Comparison of ENCODE assay signal across 23 mouse cellular contexts in genomic region chr13:44876799-44877198, GRCm38 (mm10).
A peak's percentile ranks its signal among the peaks of the same experiment; 100 is the strongest.
DNase-seq lines count a peak whose midpoint lies in the region; ATAC-seq and TF ChIP-seq lines count a peak whose summit lies in the region.
"Had no signal": no experiment of that assay in that cellular context is flagged by ENCODE, and none has a peak within 500 bp of the region (broad histone marks: within the 10 kb centered on the region; RNA-seq: fewer than 3 reads in every experiment).

No protein-coding gene starts in this region.

- H3K9me3 ChIP-seq in hindbrain, embryonic 16.5 days (ENCODE audit: control insufficient read depth, low read length): no peaks in the 10 kb centered on the region
- no peaks in the 10 kb centered on the region for H3K9me3 ChIP-seq in hindbrain, embryonic 11.5 days (ENCODE audit: control insufficient read depth, low read length)
- H3K9me3 ChIP-seq: forebrain, embryonic 10.5 days; heart, embryonic 10.5 days; heart, embryonic 13.5 days; hindbrain, embryonic 12.5 days had no signal

- H3K9ac ChIP-seq in hindbrain, embryonic 16.5 days (ENCODE audit: low read depth, low read length): no peak overlapping the region
- no peak overlapping the region for H3K9ac ChIP-seq in hindbrain, embryonic 11.5 days (ENCODE audit: low read depth, low read length)
- H3K9ac ChIP-seq: forebrain, postnatal 0 days; heart, embryonic 13.5 days; hindbrain, embryonic 12.5 days had no signal

- no peak for TF ChIP-seq CTCF in brain, embryonic 14.5 days (IDR thresholded peaks at IDR 0.05; ENCODE audit: borderline replicate concordance, extremely low read depth, insufficient read depth, insufficient read length)

- no peak overlapping the region for H3K4me3 ChIP-seq in hindbrain, embryonic 16.5 days (ENCODE audit: low read length)
- no peak overlapping the region for H3K4me3 ChIP-seq in hindbrain, embryonic 11.5 days (ENCODE audit: low read depth, low read length)
- H3K4me3 ChIP-seq: forebrain, embryonic 10.5 days; gastrocnemius, adult 2 months; heart, embryonic 10.5 days; heart, embryonic 13.5 days; hindbrain, embryonic 12.5 days had no signal

- H3K27ac ChIP-seq in hindbrain, embryonic 16.5 days (ENCODE audit: low read depth, low read length): no peak overlapping the region
- no peak overlapping the region for H3K27ac ChIP-seq in hindbrain, embryonic 11.5 days (ENCODE audit: low read depth, low read length)
- H3K27ac ChIP-seq: forebrain, embryonic 10.5 days; gastrocnemius, adult 2 months; heart, embryonic 10.5 days; heart, embryonic 13.5 days had no signal

- H3K4me2 ChIP-seq in hindbrain, embryonic 16.5 days (ENCODE audit: low read length): no peak overlapping the region
- no peak overlapping the region for H3K4me2 ChIP-seq in hindbrain, embryonic 11.5 days (replicated peaks; ENCODE audit: low read depth, low read length)
- H3K4me2 ChIP-seq: heart, embryonic 13.5 days; hindbrain, embryonic 12.5 days had no signal

- no peaks in the 10 kb centered on the region for H3K27me3 ChIP-seq in hindbrain, embryonic 16.5 days (replicated peaks; ENCODE audit: control insufficient read depth, insufficient read depth, low read length)
- no peaks in the 10 kb centered on the region for H3K27me3 ChIP-seq in hindbrain, embryonic 11.5 days (ENCODE audit: control insufficient read depth, insufficient read depth, low read length)
- H3K27me3 ChIP-seq: heart, embryonic 13.5 days; hindbrain, embryonic 12.5 days had no signal

- TF ChIP-seq POLR2A in brain, embryonic 14.5 days (IDR thresholded peaks at IDR 0.05; ENCODE audit: borderline replicate concordance, extremely low read depth, insufficient read depth, insufficient read length, poor library complexity, severe bottlenecking): no peak

- DNase-seq in hindbrain, embryonic 11.5 days (ENCODE audit: low spot score): no peak
- DNase-seq in brain, embryonic 14.5 days (ENCODE audit: low read depth): peak; percentile 27
- peak; percentile 39 for DNase-seq in retina, embryonic 14.5 days (ENCODE audit: low spot score)
- DNase-seq in lung, adult 18-20 months: no peak
- no peak for DNase-seq in kidney, postnatal 10 days
- DNase-seq: adrenal gland, adult 2 months; adrenal gland, postnatal 14 days; cerebellum, adult 18-20 months; cerebellum, adult 9-10 months; cerebellum, postnatal 14 days; forebrain, postnatal 0 days; gastrocnemius, adult 2 months; gastrocnemius, postnatal 14 days; heart, adult 18-20 months; heart, postnatal 14 days; heart, postnatal 4 days had no signal

- H3K4me1 ChIP-seq in hindbrain, embryonic 16.5 days (ENCODE audit: control insufficient read depth, insufficient read depth, low read depth, low read length): peaks cover 14% of the 10 kb centered on the region
- no peaks in the 10 kb centered on the region for H3K4me1 ChIP-seq in hindbrain, embryonic 11.5 days (replicated peaks; ENCODE audit: control insufficient read depth, insufficient read depth, low read length)

- peaks cover 3% of the 10 kb centered on the region; the same call in 1 of the 2 replicates for H3K36me3 ChIP-seq in hindbrain, embryonic 16.5 days (ENCODE audit: control insufficient read depth, insufficient read depth, low read length)
- no peaks in the 10 kb centered on the region for H3K36me3 ChIP-seq in hindbrain, embryonic 11.5 days (ENCODE audit: control insufficient read depth, insufficient read depth, low read length)

- 54% methylated on average over 2 of the region's 2 CpGs for WGBS in hindbrain, embryonic 16.5 days
- WGBS in hindbrain, embryonic 11.5 days: 86% methylated on average over 2 of the region's 2 CpGs

- peak; percentile 38; the same call in 1 of the 2 replicates for ATAC-seq in hindbrain, embryonic 16.5 days
- ATAC-seq in hindbrain, embryonic 11.5 days (ENCODE audit: low FRiP score): no peak
- ATAC-seq: CD4-positive, CD25-positive, alpha-beta regulatory T cell, adult 4 months; forebrain, embryonic 14.5 days; forebrain, postnatal 0 days had no signal

Comparison
In these comparisons a context has a peak if more than half of its experiments do, and no peak if none do; other contexts are left out.
1. DNase-seq: peak in brain, embryonic 14.5 days (single experiment) and retina, embryonic 14.5 days (single experiment); none in hindbrain, embryonic 11.5 days (single experiment), lung, adult 18-20 months (0 of 2) and kidney, postnatal 10 days (single experiment).